In the genomic region with DNA sequence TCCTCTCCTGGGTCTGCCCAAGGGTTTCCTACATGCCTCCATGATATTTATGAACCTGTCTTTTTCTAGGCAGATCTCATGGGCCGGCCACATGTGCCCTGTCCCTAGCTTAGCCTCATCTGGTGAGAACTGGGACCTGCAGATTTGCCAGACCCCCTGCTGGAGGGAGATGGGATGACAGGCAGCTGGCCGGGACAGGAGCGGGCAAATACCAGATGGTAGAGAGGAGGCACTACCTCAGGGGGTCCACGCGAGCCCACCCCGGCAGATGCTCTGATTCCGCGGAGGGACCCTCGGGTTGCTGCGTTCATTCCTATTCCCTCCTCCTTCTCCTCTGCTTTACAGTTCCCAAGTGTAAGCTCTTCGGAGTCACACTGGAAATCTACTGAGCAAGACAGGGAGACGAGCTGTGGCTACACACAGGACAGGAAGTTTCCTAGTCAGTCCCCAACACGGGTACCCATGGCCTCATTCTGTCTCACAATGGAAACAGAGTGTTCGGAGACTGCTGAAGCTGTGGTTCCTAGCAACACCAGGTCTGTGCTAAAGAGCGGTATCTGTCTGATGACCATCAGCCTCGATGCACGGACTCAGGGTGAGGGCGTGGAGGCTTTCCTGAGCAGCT, we compare ENCODE assay signal across 8 mouse cellular contexts.
DNase-seq lines count a peak whose midpoint lies in the region; ATAC-seq lines count a peak whose summit lies in the region.

No protein-coding gene starts in this region.

- no peaks in the 10 kb centered on the region for H3K36me3 ChIP-seq in intestine, embryonic 16.5 days (ENCODE audit: control insufficient read depth, insufficient read depth, low read length)
- H3K36me3 ChIP-seq in limb, embryonic 11.5 days (ENCODE audit: control insufficient read depth, insufficient read depth, low read length), result no peaks in the 10 kb centered on the region
- H3K36me3 ChIP-seq in midbrain, embryonic 14.5 days (ENCODE audit: control insufficient read depth, insufficient read depth, low read length), result no peaks in the 10 kb centered on the region
- H3K36me3 ChIP-seq in stomach, embryonic 14.5 days (ENCODE audit: control insufficient read depth, insufficient read depth, low read length), result no peaks in the 10 kb centered on the region

- no peak overlapping the region for H3K9ac ChIP-seq in intestine, embryonic 16.5 days (ENCODE audit: low read depth, low read length)
- H3K9ac ChIP-seq in limb, embryonic 11.5 days (ENCODE audit: low read length), result no peak overlapping the region
- H3K9ac ChIP-seq in midbrain, embryonic 14.5 days (replicated peaks; ENCODE audit: low read length), result no peak overlapping the region
- no peak overlapping the region for H3K9ac ChIP-seq in stomach, embryonic 14.5 days (replicated peaks; ENCODE audit: low read depth, low read length)

- H3K27ac ChIP-seq in intestine, embryonic 16.5 days (ENCODE audit: low read length), result no peak overlapping the region
- H3K27ac ChIP-seq in limb, embryonic 11.5 days (replicated peaks; ENCODE audit: low read depth, low read length), result no peak overlapping the region
- H3K27ac ChIP-seq in midbrain, embryonic 14.5 days (replicated peaks; ENCODE audit: low read depth, low read length), result no peak overlapping the region; the same call in 1 of the 2 replicates
- no peak overlapping the region for H3K27ac ChIP-seq in stomach, embryonic 14.5 days (ENCODE audit: low read length)

- WGBS in intestine, embryonic 16.5 days, result 27% methylated on average over 18 of the region's 18 CpGs
- WGBS in limb, embryonic 11.5 days, result 28% methylated on average over 18 of the region's 18 CpGs
- WGBS in midbrain, embryonic 14.5 days, result 22% methylated on average over 18 of the region's 18 CpGs
- WGBS in stomach, embryonic 14.5 days, result 34% methylated on average over 18 of the region's 18 CpGs

- no peaks in the 10 kb centered on the region for H3K9me3 ChIP-seq in intestine, embryonic 16.5 days (ENCODE audit: control insufficient read depth, low read length)
- H3K9me3 ChIP-seq in limb, embryonic 11.5 days (ENCODE audit: control insufficient read depth, low read length), result no peaks in the 10 kb centered on the region
- no peaks in the 10 kb centered on the region for H3K9me3 ChIP-seq in midbrain, embryonic 14.5 days (ENCODE audit: control insufficient read depth, low read length)
- H3K9me3 ChIP-seq in stomach, embryonic 14.5 days (ENCODE audit: control insufficient read depth, low read depth, low read length), result no peaks in the 10 kb centered on the region

- no peaks in the 10 kb centered on the region for H3K27me3 ChIP-seq in intestine, embryonic 16.5 days (replicated peaks; ENCODE audit: control insufficient read depth, insufficient read depth, low read length)
- H3K27me3 ChIP-seq in limb, embryonic 11.5 days (ENCODE audit: control insufficient read depth, insufficient read depth, low read length), result no peaks in the 10 kb centered on the region
- no peaks in the 10 kb centered on the region for H3K27me3 ChIP-seq in midbrain, embryonic 14.5 days (ENCODE audit: control insufficient read depth, insufficient read depth, low read length)
- H3K27me3 ChIP-seq in stomach, embryonic 14.5 days (ENCODE audit: control insufficient read depth, insufficient read depth, low read length), result no peaks in the 10 kb centered on the region

- H3K4me1 ChIP-seq in intestine, embryonic 16.5 days (ENCODE audit: control insufficient read depth, insufficient read depth, low read length), result no peaks in the 10 kb centered on the region
- 0 out of 2 replicates have a peak, but pooled peaks cover 5% of the 10 kb centered on the region for H3K4me1 ChIP-seq in limb, embryonic 11.5 days (ENCODE audit: control insufficient read depth, insufficient read depth, low read length)
- peaks cover 14% of the 10 kb centered on the region for H3K4me1 ChIP-seq in midbrain, embryonic 14.5 days (ENCODE audit: control insufficient read depth, insufficient read depth, low read length)
- peaks cover 4% of the 10 kb centered on the region; the same call in 1 of the 2 replicates for H3K4me1 ChIP-seq in stomach, embryonic 14.5 days (ENCODE audit: control insufficient read depth, insufficient read depth, low read length)

- peak overlapping the region; percentile 19; the same call in 1 of the 2 replicates for H3K4me3 ChIP-seq in intestine, embryonic 16.5 days (ENCODE audit: low read length)
- no peak overlapping the region for H3K4me3 ChIP-seq in limb, embryonic 11.5 days (ENCODE audit: low read depth, low read length)
- H3K4me3 ChIP-seq in midbrain, embryonic 14.5 days (replicated peaks; ENCODE audit: low read depth, low read length), result no peak overlapping the region
- H3K4me3 ChIP-seq in stomach, embryonic 14.5 days (ENCODE audit: low read depth, low read length), result no peak overlapping the region

- H3K4me2 ChIP-seq in intestine, embryonic 16.5 days (ENCODE audit: low read depth, low read length), result peak overlapping the region; percentile 33; the same call in 1 of the 2 replicates
- H3K4me2 ChIP-seq in limb, embryonic 11.5 days (ENCODE audit: low read depth, severe bottlenecking), result peak overlapping the region; percentile 5; the same call in 1 of the 2 replicates
- H3K4me2 ChIP-seq in midbrain, embryonic 14.5 days (ENCODE audit: low read length), result peak overlapping the region; percentile 40
- peak overlapping the region; percentile 30 for H3K4me2 ChIP-seq in stomach, embryonic 14.5 days (replicated peaks; ENCODE audit: low read depth, low read length)

- DNase-seq in spleen, adult 18-20 months, result peak; percentile 36 to 69
- DNase-seq in spleen, adult 12 weeks (ENCODE audit: low spot score), result no peak
- peak; percentile 86 for DNase-seq in embryo, embryonic 11 days
- peak; percentile 91 for DNase-seq in heart, adult 11 months
- peak; percentile 92 for DNase-seq in limb, embryonic 11.5 days (ENCODE audit: low spot score)
- DNase-seq in midbrain, embryonic 14.5 days, result peak; percentile 81

- ATAC-seq in intestine, embryonic 16.5 days, result peak; percentile 67; the same call in 1 of the 2 replicates
- peak; percentile 70 for ATAC-seq in limb, embryonic 11.5 days (ENCODE audit: insufficient number of reproducible peaks, low FRiP score, low TSS enrichment, low read depth)
- ATAC-seq in midbrain, embryonic 14.5 days (ENCODE audit: low FRiP score, low TSS enrichment), result peak; percentile 62; the same call in 1 of the 2 replicates
- no peak for ATAC-seq in stomach, embryonic 14.5 days (ENCODE audit: insufficient number of reproducible peaks, insufficient read depth, low FRiP score, low read depth)
